Mouse (Mus musculus) Patski (cell line): ENCODE measurements at regions not wholly inside any gene's neighbourhood (a gene's known extent, or its start where the extent isn't known, plus 50 kb on each side); places are given as distances from the start of the nearest gene placed in this dataset.

Experiments
- ATAC-seq: fragments of 100-300 bp; one replicate; pipeline ENCODE4 v1.8.0; 2021
- CTCF ChIA-PET: fragments of 350-600 bp; sonication (Branson Sonifier 250); formaldehyde crosslinking; loops from one replicate; lab custom pipeline; 2022; ENCODE audit warnings: inconsistent platforms; lab: Charles Lee
- POLR2A ChIA-PET: fragments of 350-600 bp; sonication (Branson Sonifier 250); formaldehyde crosslinking; loops from one replicate; lab custom pipeline; 2022; ENCODE audit warnings: antibody characterized with exemption, inconsistent platforms; lab: Charles Lee
- DNase-seq: peaks from one replicate; pipeline ENCODE4 v3.0.0-alpha.2; 2011; ENCODE audit warnings: low read depth, low spot score
- H3K27me3 ChIP-seq: fragments of 371-371 bp; one replicate; pipeline ENCODE4 v1.5.1; 2021
- CTCF ChIP-seq: fragments of 100-300 bp; IDR thresholded peaks from one replicate; pipeline ENCODE4 v1.5.1; 2021
- in situ Hi-C: fragments of 300-500 bp; cut with MboI; formaldehyde crosslinking; loops from 3 replicates; pipeline ENCODE4 v1.11.1; 2018; ENCODE audit warnings: low pct_unique_long_range_greater_than_20kb, mixed read lengths

- peaks cover under 1% of the 10 kb centered on the region for H3K27me3 ChIP-seq
- CTCF ChIA-PET: interaction anchor here (1.6 kb wide), 1 partner anchor 15 kb away, joined by 3 read pairs; no protein-coding TSS in a partner anchor
- DNase-seq (no peak), ATAC-seq (no peak)
- in situ Hi-C loops: no loop called here
- no peak for TF ChIP-seq CTCF
- POLR2A ChIA-PET: no interaction called here
These were observed 217.4 kb downstream of the Speer2 start for GRCm38 (mm10) chr16:69646156-69646555.

DNA sequence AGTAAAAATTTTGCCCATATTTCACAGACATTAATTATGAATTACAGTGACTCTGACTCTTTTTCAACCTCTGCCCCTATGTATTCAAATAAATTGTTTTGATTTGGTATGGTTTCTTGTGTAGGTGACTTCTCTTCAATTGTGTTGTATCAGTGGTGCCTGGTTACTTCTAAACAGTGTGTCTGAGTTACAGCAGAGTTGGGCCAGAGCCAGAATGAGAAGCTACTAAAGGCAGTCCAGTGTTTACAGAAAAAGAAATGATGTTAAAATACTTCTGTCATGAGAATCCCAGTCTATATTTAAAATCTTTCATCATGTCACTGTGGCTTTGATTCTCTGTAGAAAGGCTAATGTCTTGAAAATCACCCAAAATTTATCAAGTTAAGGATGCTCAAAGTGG is 255.8 kb downstream of the Speer2 start:
- TF ChIP-seq CTCF: no peak
- ChIA-PET POLR2A (no interaction called here), CTCF (no interaction called here)
- no peak for DNase-seq
- ATAC-seq: no peak
- no peaks in the 10 kb centered on the region for H3K27me3 ChIP-seq
- in situ Hi-C loops: no loop called here

DNA sequence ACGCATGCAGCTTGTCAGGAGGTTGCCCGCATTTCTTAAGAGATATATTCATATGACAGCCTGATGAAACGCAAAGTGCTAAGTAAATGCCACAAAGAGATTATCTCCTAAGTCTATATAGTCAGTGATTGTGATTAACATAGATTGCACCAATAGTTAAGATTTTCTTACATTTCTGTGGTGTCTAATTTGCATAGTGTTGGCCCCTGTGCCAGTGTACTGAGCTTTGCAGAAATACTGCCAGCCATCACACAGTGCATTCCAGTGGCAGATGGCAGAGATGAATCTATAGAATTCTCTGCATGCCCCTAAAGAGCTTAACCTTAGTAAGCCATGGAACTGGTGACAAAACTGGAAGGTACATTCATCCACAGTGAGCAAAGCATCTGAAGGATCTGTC is 262.6 kb downstream of the Speer2 start:
- CTCF ChIA-PET: no interaction called here
- no peak for DNase-seq
- H3K27me3 ChIP-seq: peaks cover 4% of the 10 kb centered on the region
- no peak for TF ChIP-seq CTCF
- in situ Hi-C loops: no loop called here
- no peak for ATAC-seq
- POLR2A ChIA-PET: interaction anchor here (0.6 kb wide), 1 partner anchor 1236 kb away, joined by 4 read pairs; no protein-coding TSS in a partner anchor

- no peaks in the 10 kb centered on the region for H3K27me3 ChIP-seq
- DNase-seq: no peak
- CTCF ChIA-PET: no interaction called here
- in situ Hi-C loops: no loop called here
- no peak for TF ChIP-seq CTCF
- ATAC-seq: no peak
- POLR2A ChIA-PET: no interaction called here
These were observed 286.3 kb downstream of the Speer2 start for GRCm38 (mm10) chr16:69577205-69577604.

DNA sequence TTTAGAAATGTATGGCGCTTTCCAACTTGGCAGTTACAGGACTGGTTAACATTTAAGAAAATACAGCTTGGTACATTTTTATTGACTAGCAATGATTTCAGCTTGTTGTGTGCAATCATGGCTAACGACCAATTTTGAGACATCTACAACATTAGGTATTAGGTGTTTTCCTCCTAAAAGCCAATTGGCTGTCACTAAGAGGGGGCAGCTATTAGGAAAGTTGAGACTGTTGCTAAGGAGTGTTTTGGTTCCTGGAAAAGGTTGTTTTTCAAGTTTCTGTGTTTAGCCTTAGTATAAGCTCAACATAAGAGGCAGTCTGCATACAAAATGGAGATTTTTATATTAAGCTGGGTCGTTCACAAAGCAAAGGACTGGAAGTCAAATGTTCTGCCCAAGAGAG is 295.4 kb downstream of the Speer2 start:
- ATAC-seq (no peak), DNase-seq (no peak)
- ChIA-PET POLR2A (no interaction called here), CTCF (no interaction called here)
- no peak for TF ChIP-seq CTCF
- no peaks in the 10 kb centered on the region for H3K27me3 ChIP-seq
- in situ Hi-C loops: no loop called here

GRCm38 (mm10) chr16:69567420-69568179 is 295.9 kb downstream of the Speer2 start:
- no peak for DNase-seq
- no peaks in the 10 kb centered on the region for H3K27me3 ChIP-seq
- in situ Hi-C loops: no loop called here
- no peak for TF ChIP-seq CTCF
- POLR2A ChIA-PET: no interaction called here
- no peak for ATAC-seq
- CTCF ChIA-PET: no interaction called here
